Mouse (Mus musculus) C2C12 (cell line): ENCODE data around the gene Me1. TPM values are rescaled to one million over a fixed set of nuclear protein-coding genes. Genes with fewer than 3 reads are reported as not detected.

Source experiments
- H3K27me3 ChIP-seq: one replicate; pipeline ENCODE4 v1.6.1; 2011; ENCODE audit not compliant: control insufficient read depth, insufficient read depth, insufficient read length
- H3K36me3 ChIP-seq: one replicate; pipeline ENCODE4 v1.6.1; 2011; ENCODE audit not compliant: control insufficient read depth, insufficient read depth
- H3K4me3 ChIP-seq: one replicate; pipeline ENCODE4 v1.5.1; 2011; ENCODE audit warnings: mild to moderate bottlenecking, control low read depth; ENCODE audit not compliant: poor library complexity, insufficient read depth, severe bottlenecking
- H3K79me2 ChIP-seq: one replicate; pipeline ENCODE4 v1.6.1; 2011; ENCODE audit not compliant: control insufficient read depth, insufficient read depth
- H3K79me3 ChIP-seq: one replicate; pipeline ENCODE4 v1.6.1; 2011; ENCODE audit warnings: low read depth, control low read depth
- H3ac ChIP-seq: one replicate; pipeline ENCODE3; 2011; ENCODE audit warnings: low read depth; ENCODE audit not compliant: control insufficient read depth, insufficient read length
- CEBPB ChIP-seq: IDR thresholded peaks from one replicate; pipeline ENCODE4 v1.6.1; 2011; ENCODE audit warnings: low read depth, mild to moderate bottlenecking, control low read depth, moderate library complexity
- CTCF ChIP-seq: IDR thresholded peaks from one replicate; pipeline ENCODE4 v1.5.1; 2011; ENCODE audit not compliant: control insufficient read depth, insufficient read depth, insufficient read length
- FOSL1 ChIP-seq: IDR thresholded peaks from one replicate; pipeline ENCODE4 v1.8.0; 2011; ENCODE audit warnings: mild to moderate bottlenecking, low read length; ENCODE audit not compliant: poor library complexity, insufficient read depth, severe bottlenecking
- MAX ChIP-seq: IDR thresholded peaks from one replicate; pipeline ENCODE4 v1.6.1; 2011; ENCODE audit warnings: mild to moderate bottlenecking, control low read depth
- MYOD1 ChIP-seq: IDR thresholded peaks from one replicate; pipeline ENCODE4 v1.6.1; 2011; ENCODE audit warnings: low read depth; ENCODE audit not compliant: control insufficient read depth, insufficient read length
- MYOG ChIP-seq: IDR thresholded peaks from one replicate; pipeline ENCODE4 v1.6.1; 2011; ENCODE audit not compliant: control insufficient read depth, insufficient read length; ENCODE audit errors: extremely low read depth
- USF1 ChIP-seq: IDR thresholded peaks from one replicate; pipeline ENCODE4 v1.6.1; 2011; ENCODE audit warnings: low read depth, mild to moderate bottlenecking, control low read depth, moderate library complexity
- polyA plus RNA-seq: library from polyadenylated mRNA; unstranded; fragments of >200 nt; fragmentation: generic; extraction: Trizol; gene quantifications from one replicate; pipeline ENCODE4 v1.2.1, GENCODE M21; 2012; ENCODE audit warnings: missing spikeins

Me1 gene
- polyA plus RNA-seq, 1 experiment, result 50.1 TPM

- Histone ChIP-seq H3ac (no peak overlapping the region), H3K79me2 (no peaks in the 10 kb centered on the region)
- TF ChIP-seq CTCF, result no peak
Measured at GRCm38 (mm10) chr9:86569314-86569910, 126.3 kb downstream of the Me1 start.

GRCm38 (mm10) chr9:86560543-86560942 is 135.2 kb downstream of the Me1 start:
- H3ac ChIP-seq, result no peak overlapping the region
- TF ChIP-seq MYOD1, result no peak
- TF ChIP-seq CTCF, result no peak
- TF ChIP-seq CEBPB, result no peak
- TF ChIP-seq MAX, result no peak
- no peak for TF ChIP-seq FOSL1
- no peak for TF ChIP-seq MYOG
- no peak for TF ChIP-seq USF1
- H3K27me3 ChIP-seq, result no peaks in the 10 kb centered on the region
- H3K36me3 ChIP-seq, result peaks cover 49% of the 10 kb centered on the region
- no peaks in the 10 kb centered on the region for H3K79me3 ChIP-seq
- H3K4me3 ChIP-seq, result no peak overlapping the region
- H3K79me2 ChIP-seq, result no peaks in the 10 kb centered on the region

More at GRCm38 (mm10) chr9:86569314-86569910, 126.3 kb downstream of the Me1 start:
- Histone ChIP-seq H3K79me3 (peaks cover 5% of the 10 kb centered on the region), H3K36me3 (peaks cover 21% of the 10 kb centered on the region), H3K27me3 (no peaks in the 10 kb centered on the region), H3K4me3 (no peak overlapping the region)

DNA sequence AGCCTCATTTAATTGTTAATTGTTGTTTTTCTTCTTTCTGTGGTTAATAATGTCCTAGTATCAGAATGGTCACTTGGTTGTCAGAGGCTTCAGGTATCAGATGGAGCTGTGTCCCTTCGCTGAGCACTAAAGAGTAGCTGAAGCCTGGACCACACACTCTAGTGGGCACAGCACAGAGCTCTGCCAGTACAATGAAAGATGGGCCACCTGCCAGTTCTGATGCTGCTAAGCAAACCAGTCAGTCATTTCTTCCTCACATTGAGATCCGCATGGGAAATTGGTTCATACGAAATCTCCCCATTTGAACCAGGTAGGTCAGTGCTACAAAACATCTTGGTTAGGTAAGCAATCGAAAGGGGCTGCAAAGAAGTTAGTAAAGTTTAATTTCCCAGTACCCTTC is 141.1 kb downstream of the Me1 start:
- H3K4me3 ChIP-seq, result no peak overlapping the region
- no peaks in the 10 kb centered on the region for H3K79me2 ChIP-seq
- peaks cover 85% of the 10 kb centered on the region for H3K36me3 ChIP-seq
- H3ac ChIP-seq, result no peak overlapping the region
- no peaks in the 10 kb centered on the region for H3K79me3 ChIP-seq
- no peak for TF ChIP-seq MAX
- no peak for TF ChIP-seq USF1
- TF ChIP-seq MYOD1, result no peak
- TF ChIP-seq CTCF, result no peak
- no peak for TF ChIP-seq MYOG
- TF ChIP-seq FOSL1, result no peak
- TF ChIP-seq CEBPB, result no peak
- H3K27me3 ChIP-seq, result no peaks in the 10 kb centered on the region

DNA sequence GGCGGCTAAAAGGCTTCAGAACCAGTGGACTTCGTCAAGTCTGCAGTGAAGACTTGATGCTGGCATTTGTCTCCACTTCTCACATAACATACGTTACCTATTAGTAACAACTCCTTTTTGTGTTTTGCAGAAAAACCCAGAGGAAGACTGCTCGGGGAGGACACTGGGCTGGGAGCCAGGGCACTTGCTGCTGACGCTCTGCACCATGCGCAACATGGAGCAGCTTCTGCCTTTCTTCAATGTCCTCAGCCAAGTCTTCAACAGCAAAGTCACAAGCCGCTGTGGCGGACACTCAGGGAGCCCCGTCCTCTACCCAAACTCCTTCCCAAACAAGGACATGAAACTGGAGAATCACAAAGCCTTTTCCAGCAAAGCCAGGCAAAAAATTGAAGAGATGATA is 141.9 kb downstream of the Me1 start:
- no peak overlapping the region for H3K4me3 ChIP-seq
- no peaks in the 10 kb centered on the region for H3K79me3 ChIP-seq
- no peaks in the 10 kb centered on the region for H3K79me2 ChIP-seq
- peaks cover 86% of the 10 kb centered on the region for H3K36me3 ChIP-seq
- no peaks in the 10 kb centered on the region for H3K27me3 ChIP-seq
- no peak for TF ChIP-seq MAX
- no peak for TF ChIP-seq USF1
- no peak for TF ChIP-seq CEBPB
- TF ChIP-seq MYOG, result no peak
- no peak for TF ChIP-seq MYOD1
- no peak for TF ChIP-seq FOSL1
- no peak for TF ChIP-seq CTCF
- H3ac ChIP-seq, result no peak overlapping the region

DNA sequence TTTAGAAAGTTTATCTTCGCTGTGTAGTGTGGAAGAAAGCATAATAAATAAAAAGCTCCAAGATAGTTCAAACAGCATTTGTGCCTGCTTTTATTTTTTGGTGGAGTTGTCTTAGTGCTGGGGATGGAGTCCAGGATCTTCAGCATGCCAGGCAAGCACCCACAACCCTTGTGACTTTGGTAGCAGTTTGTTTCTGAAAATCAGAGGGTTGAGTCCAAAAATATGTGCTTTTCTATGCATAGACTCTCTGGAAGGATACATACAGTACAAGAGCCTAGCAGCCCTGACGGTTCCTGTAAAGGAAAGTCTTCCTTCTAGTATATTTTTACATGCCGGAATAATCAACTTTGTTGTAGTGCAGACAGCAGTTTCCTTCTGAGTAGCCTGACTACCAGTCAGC is 145.0 kb downstream of the Me1 start:
- Histone ChIP-seq H3K27me3 (no peaks in the 10 kb centered on the region), H3K36me3 (peaks cover 63% of the 10 kb centered on the region)
- no peak for TF ChIP-seq MYOG
- no peak for TF ChIP-seq CTCF
- TF ChIP-seq MAX, result no peak
- TF ChIP-seq USF1, result no peak
- no peak for TF ChIP-seq MYOD1
- no peak for TF ChIP-seq CEBPB
- no peak for TF ChIP-seq FOSL1

DNA sequence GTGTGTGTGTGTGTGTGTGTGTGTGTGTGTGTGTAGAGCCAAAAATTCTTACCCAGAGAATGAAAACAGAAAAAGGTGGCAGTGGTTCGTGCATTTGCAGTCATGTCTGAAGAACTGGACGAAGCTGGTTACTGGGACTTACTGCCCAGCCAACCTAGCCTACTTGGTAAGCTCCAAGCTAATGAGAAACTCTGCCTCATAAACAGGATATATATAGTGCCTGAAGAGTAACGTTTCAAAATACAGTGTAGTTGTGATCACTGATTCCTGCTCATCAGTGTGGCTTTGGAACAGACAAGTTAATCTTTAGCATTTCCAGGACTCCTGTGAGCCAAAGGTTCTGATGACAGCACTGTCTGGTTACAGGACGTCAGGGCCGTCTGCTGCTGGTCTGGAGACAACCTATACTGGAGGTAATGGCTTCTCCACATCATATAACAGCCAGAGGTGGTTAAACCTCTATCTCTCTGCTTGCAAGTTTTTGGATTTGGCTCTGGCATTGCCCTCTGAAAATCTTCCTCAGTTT is 146.1 kb downstream of the Me1 start:
- Histone ChIP-seq H3K27me3 (no peaks in the 10 kb centered on the region), H3ac (no peak overlapping the region), H3K36me3 (peaks cover 62% of the 10 kb centered on the region), H3K79me2 (no peaks in the 10 kb centered on the region), H3K79me3 (no peaks in the 10 kb centered on the region), H3K4me3 (no peak overlapping the region)
- TF ChIP-seq CEBPB (no peak), FOSL1 (no peak)

More for the DNA sequence above, 145.0 kb downstream of the Me1 start:
- no peak overlapping the region for H3K4me3 ChIP-seq
- H3ac ChIP-seq, result no peak overlapping the region
- no peaks in the 10 kb centered on the region for H3K79me3 ChIP-seq
- no peaks in the 10 kb centered on the region for H3K79me2 ChIP-seq
